Mouse (Mus musculus) neural tube, embryonic 14.5 days (tissue): ENCODE data around the gene Dusp10. TPM values are rescaled to one million over a fixed set of nuclear protein-coding genes. Genes with fewer than 3 reads are reported as not detected.

Experiments
- ATAC-seq: fragments of 200-750 bp; cut with Nextera tagmentation; 2 replicates; pipeline ENCODE4 v1.8.0; 2017; ENCODE audit warnings: low read depth, mild to moderate bottlenecking, moderate TSS enrichment, moderate library complexity
- H3K27ac ChIP-seq: fragments of 300-500 bp; sonication (generic); 2 replicates; pipeline ENCODE4 v1.5.1; 2014; ENCODE audit warnings: low read depth, mild to moderate bottlenecking, control low read depth, low read length, moderate library complexity, mixed read lengths
- H3K27me3 ChIP-seq: fragments of 300-500 bp; sonication (generic); 2 replicates; pipeline ENCODE4 v1.6.1; 2014; ENCODE audit warnings: low read length; ENCODE audit not compliant: control insufficient read depth, insufficient read depth
- H3K36me3 ChIP-seq: fragments of 300-500 bp; sonication (generic); 2 replicates; pipeline ENCODE4 v1.6.1; 2014; ENCODE audit warnings: low read length, mixed read lengths; ENCODE audit not compliant: control insufficient read depth, insufficient read depth
- H3K4me1 ChIP-seq: fragments of 300-500 bp; sonication (generic); 2 replicates; pipeline ENCODE4 v1.6.1; 2014; ENCODE audit warnings: low read length; ENCODE audit not compliant: control insufficient read depth, insufficient read depth
- H3K4me2 ChIP-seq: fragments of 300-500 bp; sonication (generic); 2 replicates; pipeline ENCODE4 v1.6.1; 2014; ENCODE audit warnings: mild to moderate bottlenecking, low read depth, low read length, control low read depth
- H3K4me3 ChIP-seq: fragments of 300-500 bp; sonication (generic); 2 replicates; pipeline ENCODE4 v1.5.1; 2014; ENCODE audit warnings: low read depth, low read length, control low read depth, mixed read lengths
- H3K9ac ChIP-seq: fragments of 300-500 bp; sonication (generic); replicated peaks from 2 replicates; pipeline ENCODE4 v1.6.1; 2014; ENCODE audit warnings: low read depth, mild to moderate bottlenecking, control low read depth, low read length, mixed read lengths
- H3K9me3 ChIP-seq: fragments of 300-500 bp; sonication (generic); 2 replicates; pipeline ENCODE4 v1.6.1; 2016; ENCODE audit warnings: low read length; ENCODE audit not compliant: control insufficient read depth
- WGBS: fragments of 180-500 bp; shearing (Covaris S2); extraction: QIAGEN DNeasy Blood & Tissue Kit; methylation state at CpG from one replicate; pipeline ENCODE4 v1.1.7; 2014; 5-methylcytosine and 5-hydroxymethylcytosine counted together
- polyA plus RNA-seq: library from polyadenylated mRNA; unstranded; fragments of >200 nt; fragmentation: Nextera tagmentation; extraction: Ambion mirVana; gene quantifications from 2 replicates; pipeline ENCODE4 v1.2.1, GENCODE M21; 2014

Gene Dusp10
- polyA plus RNA-seq, 1 experiment from 2014 or later = 6.2 TPM

GRCm38 (mm10) chr1:184004311-184004710, 8.8 kb upstream of the Dusp10 start:
- Histone ChIP-seq H3K9ac (no peak overlapping the region), H3K4me3 (no peak overlapping the region), H3K9me3 (no peaks in the 10 kb centered on the region), H3K27ac (no peak overlapping the region), H3K27me3 (no peaks in the 10 kb centered on the region), H3K4me1 (no peaks in the 10 kb centered on the region), H3K36me3 (no peaks in the 10 kb centered on the region), H3K4me2 (no peak overlapping the region)
- ATAC-seq = no peak
- 22% methylated on average over 2 of the region's 2 CpGs for WGBS

GRCm38 (mm10) chr1:184005315-184006058, 7.6 kb upstream of the Dusp10 start:
- no peak for ATAC-seq
- no peaks in the 10 kb centered on the region for H3K36me3 ChIP-seq
- H3K4me1 ChIP-seq = no peaks in the 10 kb centered on the region
- no peak overlapping the region for H3K4me2 ChIP-seq
- WGBS = 80% methylated on average over 6 of the region's 6 CpGs
- H3K27ac ChIP-seq = no peak overlapping the region
- H3K9ac ChIP-seq = no peak overlapping the region
- H3K9me3 ChIP-seq = no peaks in the 10 kb centered on the region
- no peaks in the 10 kb centered on the region for H3K27me3 ChIP-seq
- H3K4me3 ChIP-seq = no peak overlapping the region

GRCm38 (mm10) chr1:184006086-184006485, 7.0 kb upstream of the Dusp10 start:
- Histone ChIP-seq H3K36me3 (no peaks in the 10 kb centered on the region), H3K9me3 (no peaks in the 10 kb centered on the region), H3K27me3 (no peaks in the 10 kb centered on the region), H3K4me1 (no peaks in the 10 kb centered on the region), H3K4me3 (no peak overlapping the region), H3K9ac (no peak overlapping the region), H3K27ac (no peak overlapping the region), H3K4me2 (no peak overlapping the region)
- no peak for ATAC-seq

- WGBS = 96% methylated on average over 6 of the region's 6 CpGs
- no peaks in the 10 kb centered on the region for H3K27me3 ChIP-seq
- H3K4me2 ChIP-seq = no peak overlapping the region
- no peak for ATAC-seq
- no peaks in the 10 kb centered on the region for H3K4me1 ChIP-seq
- no peaks in the 10 kb centered on the region for H3K9me3 ChIP-seq
- H3K27ac ChIP-seq = no peak overlapping the region
- H3K36me3 ChIP-seq = no peaks in the 10 kb centered on the region
- H3K9ac ChIP-seq = no peak overlapping the region
- H3K4me3 ChIP-seq = no peak overlapping the region
These were observed 1.8 kb upstream of the Dusp10 start for GRCm38 (mm10) chr1:184011311-184011710.

GRCm38 (mm10) chr1:184014091-184014490, 989 bp downstream of the Dusp10 start:
- Histone ChIP-seq H3K4me3 (no peak overlapping the region), H3K4me1 (no peaks in the 10 kb centered on the region), H3K9me3 (no peaks in the 10 kb centered on the region), H3K9ac (no peak overlapping the region), H3K27me3 (no peaks in the 10 kb centered on the region), H3K27ac (no peak overlapping the region), H3K36me3 (no peaks in the 10 kb centered on the region), H3K4me2 (no peak overlapping the region)
- WGBS = 91% methylated on average over 3 of the region's 3 CpGs
- no peak for ATAC-seq

- Histone ChIP-seq H3K9ac (no peak overlapping the region), H3K4me1 (no peaks in the 10 kb centered on the region), H3K9me3 (no peaks in the 10 kb centered on the region), H3K4me3 (no peak overlapping the region), H3K4me2 (no peak overlapping the region), H3K27ac (no peak overlapping the region), H3K27me3 (no peaks in the 10 kb centered on the region), H3K36me3 (no peaks in the 10 kb centered on the region)
- ATAC-seq = no peak
- 79% methylated on average over 10 of the region's 10 CpGs for WGBS
These were observed 3.1 kb downstream of the Dusp10 start for GRCm38 (mm10) chr1:184015995-184016730.

GRCm38 (mm10) chr1:184017606-184018005, 4.5 kb downstream of the Dusp10 start:
- H3K9ac ChIP-seq = no peak overlapping the region
- no peak overlapping the region for H3K27ac ChIP-seq
- no peak overlapping the region for H3K4me2 ChIP-seq
- H3K4me1 ChIP-seq = no peaks in the 10 kb centered on the region
- no peaks in the 10 kb centered on the region for H3K36me3 ChIP-seq
- no peaks in the 10 kb centered on the region for H3K27me3 ChIP-seq
- no peak for ATAC-seq
- WGBS = 82% methylated on average over 2 of the region's 2 CpGs
- no peaks in the 10 kb centered on the region for H3K9me3 ChIP-seq
- H3K4me3 ChIP-seq = no peak overlapping the region

GRCm38 (mm10) chr1:184019042-184019721, 6.1 kb downstream of the Dusp10 start:
- Histone ChIP-seq H3K4me1 (no peaks in the 10 kb centered on the region), H3K9ac (no peak overlapping the region), H3K4me2 (no peak overlapping the region), H3K36me3 (no peaks in the 10 kb centered on the region), H3K27me3 (no peaks in the 10 kb centered on the region), H3K27ac (no peak overlapping the region), H3K4me3 (no peak overlapping the region), H3K9me3 (no peaks in the 10 kb centered on the region)
- 46% methylated on average over 6 of the region's 6 CpGs for WGBS
- no peak for ATAC-seq

GRCm38 (mm10) chr1:184019722-184020107, 6.6 kb downstream of the Dusp10 start:
- Histone ChIP-seq H3K9me3 (no peaks in the 10 kb centered on the region), H3K9ac (no peak overlapping the region), H3K4me2 (no peak overlapping the region), H3K27me3 (no peaks in the 10 kb centered on the region), H3K4me3 (no peak overlapping the region), H3K4me1 (no peaks in the 10 kb centered on the region), H3K27ac (no peak overlapping the region), H3K36me3 (no peaks in the 10 kb centered on the region)
- no peak for ATAC-seq
- 52% methylated on average over 6 of the region's 6 CpGs for WGBS
